Mouse (Mus musculus) neural tube, embryonic 10.5 days (tissue): ENCODE measurements around the gene Rsph1.

ENCODE experiments used
- DNase-seq: peaks from one replicate; pipeline ENCODE4 v3.0.0-alpha.2; 2017; ENCODE audit warnings: low spot score; ENCODE audit errors: extremely low spot score

Rsph1 gene

DNA sequence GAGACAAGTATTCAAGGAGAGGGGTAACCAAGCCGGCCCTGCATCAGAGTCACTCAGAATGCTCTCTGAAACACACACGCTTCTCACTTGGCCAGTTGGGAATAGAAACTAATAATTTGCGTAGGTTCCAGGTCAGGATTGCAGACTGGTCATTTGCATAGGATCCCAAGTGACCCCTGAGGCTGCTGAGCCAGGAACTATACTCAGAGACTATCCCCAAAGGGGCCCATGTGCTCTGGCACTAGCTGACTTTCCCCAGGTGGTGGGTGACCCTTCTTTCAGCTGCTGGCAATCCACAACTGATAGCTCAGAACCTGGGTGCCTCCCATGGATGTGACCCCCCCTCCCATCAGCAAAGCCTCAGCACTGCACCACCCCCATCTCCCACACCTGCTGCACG, 18.0 kb downstream of the Rsph1 start:
- no peak for DNase-seq

DNA sequence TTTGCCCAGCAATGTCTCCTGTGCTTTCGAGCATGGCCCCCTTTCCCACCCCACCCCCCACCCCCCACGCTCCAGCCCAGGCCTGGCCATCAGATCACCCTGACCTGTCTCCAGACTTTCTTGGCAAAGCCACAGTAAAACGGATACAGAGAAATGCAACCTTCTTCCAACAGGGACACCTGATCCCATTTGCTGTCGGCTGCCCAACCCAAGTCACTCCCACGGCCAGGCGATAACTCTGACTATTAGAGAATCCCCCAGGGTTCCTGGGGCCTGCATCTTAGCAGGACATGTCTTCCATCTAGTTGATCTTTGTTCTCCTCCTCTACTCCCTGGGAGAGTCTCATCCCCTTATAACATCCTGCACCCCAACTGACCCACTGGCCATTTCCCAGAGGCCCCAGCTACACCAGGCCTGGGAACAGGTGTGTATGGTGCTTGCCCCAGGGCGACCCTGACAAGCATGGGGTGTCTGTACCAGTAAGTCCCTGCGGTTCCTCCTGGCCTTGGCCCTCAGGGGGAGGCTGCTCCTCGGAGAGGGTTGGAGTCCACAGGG, 18.8 kb downstream of the Rsph1 start:
- DNase-seq = no peak

GRCm38 (mm10) chr17:31257898-31258297, 19.3 kb downstream of the Rsph1 start:
- no peak for DNase-seq

DNA sequence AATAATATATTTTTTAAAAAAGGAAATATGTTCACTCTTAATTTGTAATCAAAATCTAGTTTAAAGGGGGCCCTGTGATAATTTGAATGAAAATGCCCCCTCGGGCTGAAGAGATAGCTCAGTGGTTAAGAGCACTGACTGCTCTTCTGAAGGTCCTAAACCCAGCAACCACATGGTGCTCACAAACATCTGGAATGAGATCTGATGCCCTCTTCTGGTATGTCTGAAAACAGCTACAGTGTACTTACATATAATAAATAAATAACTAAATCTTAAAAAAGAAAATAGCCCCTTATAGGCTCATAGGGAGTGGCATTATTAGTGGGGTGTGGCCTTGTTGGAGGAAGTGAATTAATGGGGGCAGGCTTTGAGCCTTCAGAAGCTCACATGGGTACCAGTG, 20.0 kb downstream of the Rsph1 start:
- DNase-seq = no peak

DNA sequence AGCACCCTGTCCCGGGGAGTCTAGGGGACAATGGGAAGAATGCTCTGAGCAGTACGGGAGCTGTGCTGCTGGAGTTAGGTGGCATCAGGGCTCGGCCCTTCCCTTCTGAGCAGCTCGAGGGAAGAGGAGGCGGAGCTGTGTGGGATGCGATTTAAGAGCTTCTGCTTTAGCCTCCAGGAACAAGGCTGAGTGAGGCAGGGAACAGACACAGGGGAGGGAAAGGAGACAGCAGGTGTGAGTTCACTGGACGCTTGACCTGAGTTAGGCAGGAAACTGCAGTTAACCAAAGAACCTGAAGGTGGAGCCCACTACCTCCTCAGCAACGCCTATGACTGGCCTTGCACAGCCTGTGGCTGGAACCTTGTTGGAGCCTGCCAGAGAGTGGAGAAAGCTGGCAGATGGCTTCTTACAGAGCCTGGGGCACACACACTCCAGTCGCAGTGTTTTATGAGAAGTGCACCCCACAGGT, 22.7 kb downstream of the Rsph1 start:
- peak; percentile 59 for DNase-seq

DNA sequence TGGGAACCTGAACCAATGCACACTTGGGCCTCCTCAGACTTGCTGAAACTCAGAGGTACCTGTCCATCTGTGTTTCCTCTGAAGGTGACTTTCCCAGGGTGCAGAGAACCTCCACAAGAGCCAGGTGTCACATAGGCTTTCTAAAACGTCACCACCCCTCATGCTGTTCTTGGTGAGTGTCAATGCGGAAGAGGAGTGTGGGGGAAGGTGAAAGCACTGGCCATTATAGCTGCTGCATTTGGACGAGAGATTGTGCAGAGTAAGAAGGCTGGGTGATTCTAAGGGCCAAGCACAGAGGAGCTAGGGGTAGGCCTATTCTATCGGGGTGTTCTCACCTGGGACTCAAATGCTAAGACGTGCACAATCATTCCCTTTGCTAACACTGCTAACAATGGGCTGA, 23.2 kb downstream of the Rsph1 start:
- DNase-seq = no peak

DNA sequence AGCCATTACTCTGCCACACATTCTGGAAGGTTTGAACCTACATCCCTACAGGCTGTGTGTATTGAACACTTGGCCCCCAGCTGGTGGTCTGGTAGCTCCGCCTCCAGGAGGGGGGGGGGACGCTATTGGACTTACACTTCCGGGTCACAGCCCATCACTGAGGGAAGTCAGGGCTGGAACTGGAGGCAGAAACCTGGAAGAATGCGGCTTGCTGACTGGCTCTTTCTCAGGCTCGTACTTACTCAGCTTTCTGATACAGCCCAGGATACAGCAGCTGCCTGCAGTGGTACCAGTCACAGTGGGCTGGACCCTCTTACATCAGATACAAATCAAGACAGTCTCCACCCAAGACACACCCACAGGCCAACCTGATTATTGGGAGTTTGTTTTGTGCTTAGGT, 30.0 kb downstream of the Rsph1 start:
- DNase-seq = no peak

- no peak for DNase-seq
Observed at GRCm38 (mm10) chr17:31245321-31245720, 31.9 kb downstream of the Rsph1 start.

GRCm38 (mm10) chr17:31242764-31243163, 34.4 kb downstream of the Rsph1 start:
- no peak for DNase-seq

GRCm38 (mm10) chr17:31241156-31241555, 36.0 kb downstream of the Rsph1 start:
- DNase-seq = no peak

- no peak for DNase-seq
Observed at GRCm38 (mm10) chr17:31238234-31239020, 38.8 kb downstream of the Rsph1 start.

- DNase-seq = no peak
Observed at GRCm38 (mm10) chr17:31235915-31236314, 41.3 kb downstream of the Rsph1 start.

DNA sequence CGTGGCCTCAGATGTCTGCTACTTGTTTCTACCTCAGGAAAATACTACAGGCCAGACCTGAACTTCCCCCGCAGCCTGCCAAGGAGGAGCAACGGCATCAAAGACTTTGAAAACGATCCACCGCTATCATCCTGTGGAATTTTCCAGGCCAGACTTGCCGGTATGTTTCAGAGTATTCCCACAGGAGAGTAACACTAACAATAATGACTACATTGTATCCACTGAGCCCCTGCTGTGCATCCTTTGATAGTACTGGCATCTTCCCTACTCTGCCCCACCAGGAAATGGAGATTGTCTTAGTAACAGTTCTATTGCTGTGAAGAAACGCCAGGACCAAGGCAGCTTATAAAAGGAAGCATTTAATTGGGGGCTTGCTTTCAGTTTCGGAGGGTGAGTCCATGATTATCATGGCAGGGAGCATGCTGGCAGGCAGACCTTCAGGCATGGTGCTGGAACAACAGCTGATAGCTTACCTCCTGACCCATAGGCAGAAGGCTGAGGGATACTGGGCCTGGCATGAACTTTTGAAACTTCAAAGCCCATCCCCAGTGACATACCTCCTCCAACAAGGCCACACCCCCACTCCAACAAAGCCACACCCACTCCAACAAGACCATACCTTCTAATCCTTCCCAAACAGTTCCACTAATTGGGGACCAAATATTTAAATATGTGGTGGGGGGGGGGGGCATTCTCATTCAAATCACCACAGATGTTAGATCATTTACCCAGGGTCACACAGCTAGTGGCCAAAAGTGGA, 44.8 kb downstream of the Rsph1 start:
- DNase-seq = no peak

- DNase-seq = no peak
Observed at GRCm38 (mm10) chr17:31231780-31232179, 45.4 kb downstream of the Rsph1 start.

- DNase-seq = no peak
Observed at GRCm38 (mm10) chr17:31226931-31227330, 50.3 kb downstream of the Rsph1 start.

DNA sequence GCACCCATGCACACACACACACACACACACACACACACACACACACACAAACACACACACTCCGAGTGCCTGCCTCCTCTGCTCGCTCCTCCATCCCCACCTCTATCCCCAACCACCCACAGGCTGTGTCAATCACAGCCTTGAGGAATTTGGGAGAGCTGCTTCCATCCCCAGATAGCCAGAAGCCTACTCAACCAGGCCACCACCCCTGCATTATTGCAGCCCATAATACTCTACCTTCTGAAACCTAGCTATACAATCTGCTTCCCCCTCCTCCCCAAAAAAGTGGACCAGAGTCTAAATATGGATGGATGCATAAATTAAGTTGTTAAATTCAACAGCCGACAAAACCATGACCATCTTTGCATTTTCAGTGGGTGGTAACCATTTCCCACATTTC, 50.8 kb downstream of the Rsph1 start:
- no peak for DNase-seq

- no peak for DNase-seq
Observed at GRCm38 (mm10) chr17:31224591-31224990, 52.6 kb downstream of the Rsph1 start.

- DNase-seq = no peak
Observed at GRCm38 (mm10) chr17:31223835-31224234, 53.3 kb downstream of the Rsph1 start.

DNA sequence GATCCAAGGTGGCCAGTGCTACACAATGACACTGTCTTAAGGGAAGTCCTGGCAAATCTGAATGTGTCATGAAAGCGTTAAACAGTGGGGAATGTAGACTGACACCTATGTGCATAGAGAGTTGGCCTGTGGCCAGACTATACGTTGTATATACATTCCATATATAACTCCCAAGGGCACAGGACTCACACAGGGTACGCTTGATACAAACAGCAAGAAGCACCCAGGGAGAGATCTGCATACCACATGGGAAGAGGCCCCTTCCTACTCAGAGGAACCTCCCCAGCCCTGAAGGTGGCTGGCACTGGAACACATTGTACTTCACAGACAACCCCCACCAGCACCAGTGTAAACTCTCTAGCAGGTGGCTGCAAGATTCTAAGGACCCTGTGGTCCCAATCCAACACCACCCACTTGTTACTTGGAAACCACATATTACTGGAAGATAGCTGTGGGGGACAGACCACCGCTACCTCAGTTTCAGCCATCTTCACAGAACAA, 54.3 kb downstream of the Rsph1 start:
- no peak for DNase-seq

DNA sequence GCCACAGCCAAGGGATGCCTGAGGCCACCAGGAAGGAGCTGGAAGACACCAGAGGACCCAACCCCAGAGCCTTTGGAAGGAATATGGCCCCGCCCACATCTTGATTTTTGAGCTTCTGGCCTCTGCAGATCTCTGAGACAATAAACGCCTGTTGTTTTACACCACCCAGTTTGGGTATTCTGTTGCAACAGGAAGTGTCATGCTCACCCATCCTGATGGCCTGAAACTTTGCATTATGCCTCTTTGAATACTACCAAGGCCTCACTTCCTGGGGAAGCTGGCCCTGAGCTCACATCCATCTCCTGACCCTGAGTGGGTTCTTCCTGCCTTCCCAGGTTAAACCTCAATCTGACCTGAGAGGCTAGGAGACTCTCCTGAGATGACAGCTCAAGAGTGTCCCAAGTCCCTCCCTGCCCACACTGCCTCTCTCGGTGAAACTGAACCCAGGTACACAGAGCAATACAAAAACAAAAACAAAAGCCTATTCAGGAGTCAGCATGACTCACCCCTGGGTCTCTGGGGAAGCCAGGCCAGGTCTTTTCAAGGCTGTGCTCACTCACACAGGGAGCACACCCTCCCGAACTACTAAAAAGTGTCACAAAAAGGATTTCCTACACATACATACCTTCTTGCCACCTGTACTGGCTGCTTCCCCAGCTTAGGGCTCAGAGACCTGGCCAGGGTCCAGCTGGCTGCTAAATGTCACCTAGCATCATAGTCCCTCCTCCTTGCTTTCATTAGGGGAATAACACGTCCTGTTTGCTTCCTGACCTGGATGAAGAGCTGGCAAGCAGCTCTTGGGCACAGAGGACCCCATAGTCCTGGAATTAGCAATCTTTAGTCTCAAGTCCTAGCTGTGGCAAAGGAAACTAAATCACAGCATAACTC, 60.9 kb downstream of the Rsph1 start:
- DNase-seq = no peak

- DNase-seq = no peak
Observed at GRCm38 (mm10) chr17:31211881-31212280, 65.3 kb downstream of the Rsph1 start.
